Mouse (Mus musculus): ENCODE data around the gene Zfp423. TPM values are rescaled to one million over a fixed set of nuclear protein-coding genes. Genes with fewer than 3 reads are reported as not detected.
A peak's percentile ranks its signal among the peaks of the same experiment; 100 is the strongest.

Zfp423 gene
- total RNA-seq (2014; rRNA removed; ENCODE audit: low replicate concordance) (5.0 and 7.9 TPM in 2 replicates), polyA plus RNA-seq (2015; fragmentation: Nextera tagmentation; extraction: Ambion mirVana) (1.9 TPM in 2 replicates)

- H3K27me3 ChIP-seq (ENCODE audit: control insufficient read depth, insufficient read depth, low read length) = peaks cover 75% of the 10 kb centered on the region
- no peak for DNase-seq (ENCODE audit: low spot score)
- TF ChIP-seq EP300 (IDR thresholded peaks at IDR 0.05; ENCODE audit: low read depth) (no peak), CTCF (IDR thresholded peaks at IDR 0.05; ENCODE audit: low read depth) (no peak)
These were observed at the start of gene Zfp423 for GRCm38 (mm10) chr8:87959320-87959920. Zfp423 (minus strand) TSS chr8:87959595.

GRCm38 (mm10) chr8:88006811-88007210 is 47.4 kb upstream of the Zfp423 start:
- Histone ChIP-seq H3K36me3 (replicated peaks; ENCODE audit: control insufficient read depth, insufficient read depth, low read length) (no peaks in the 10 kb centered on the region), H3K27me3 (ENCODE audit: control insufficient read depth, insufficient read depth, low read length) (no peaks in the 10 kb centered on the region), H3K27ac (ENCODE audit: low read depth) (no peak overlapping the region), H3K9me3 (replicated peaks; ENCODE audit: control insufficient read depth, low read length) (no peaks in the 10 kb centered on the region), H3K4me3 (ENCODE audit: low read depth, low read length) (no peak overlapping the region), H3K4me2 (ENCODE audit: low read depth, low read length) (no peak overlapping the region), H3K4me1 (ENCODE audit: control insufficient read depth, insufficient read depth) (no peaks in the 10 kb centered on the region), H3K9ac (replicated peaks; ENCODE audit: low read depth, low read length) (no peak overlapping the region)
- WGBS = 54% methylated on average over 5 of the region's 5 CpGs
- no peak for DNase-seq (ENCODE audit: low spot score)
- no peak for TF ChIP-seq EP300 (IDR thresholded peaks at IDR 0.05; ENCODE audit: low read depth)
- no peak for ATAC-seq (ENCODE audit: insufficient read depth, low read depth)

More at GRCm38 (mm10) chr8:87959320-87959920, at the start of gene Zfp423:
- H3K4me2 ChIP-seq (ENCODE audit: low read depth, low read length) = peak within 1 kb of the TSS; percentile 99
- peak within 1 kb of the TSS; percentile 93 for H3K27ac ChIP-seq (ENCODE audit: low read depth)
- peaks cover 20% of the 10 kb centered on the region for H3K4me1 ChIP-seq (ENCODE audit: control insufficient read depth, insufficient read depth)
- H3K9ac ChIP-seq (replicated peaks; ENCODE audit: low read depth, low read length) = peak within 1 kb of the TSS; percentile 85
- peak within 1 kb of the TSS; percentile 72 for H3K4me3 ChIP-seq (ENCODE audit: low read depth, low read length)
- no peaks in the 10 kb centered on the region for H3K36me3 ChIP-seq (replicated peaks; ENCODE audit: control insufficient read depth, insufficient read depth, low read length)
- ATAC-seq (ENCODE audit: insufficient read depth, low read depth) = peak; percentile 5; the same call in 1 of the 2 replicates
- under 1% methylated on average over 38 of the region's 48 CpGs for WGBS
- no peaks in the 10 kb centered on the region for H3K9me3 ChIP-seq (replicated peaks; ENCODE audit: control insufficient read depth, low read length)

- Histone ChIP-seq H3K9ac (replicated peaks; ENCODE audit: low read depth, low read length) (no peak overlapping the region), H3K27ac (ENCODE audit: low read depth) (no peak overlapping the region), H3K27me3 (ENCODE audit: control insufficient read depth, insufficient read depth, low read length) (0 out of 2 replicates have a peak, but pooled peaks cover 4% of the 10 kb centered on the region), H3K4me2 (ENCODE audit: low read depth, low read length) (no peak overlapping the region), H3K4me3 (ENCODE audit: low read depth, low read length) (no peak overlapping the region), H3K4me1 (ENCODE audit: control insufficient read depth, insufficient read depth) (no peaks in the 10 kb centered on the region), H3K36me3 (replicated peaks; ENCODE audit: control insufficient read depth, insufficient read depth, low read length) (no peaks in the 10 kb centered on the region), H3K9me3 (replicated peaks; ENCODE audit: control insufficient read depth, low read length) (no peaks in the 10 kb centered on the region)
- no peak for ATAC-seq (ENCODE audit: insufficient read depth, low read depth)
- WGBS = 4% methylated on average over 5 of the region's 5 CpGs
- DNase-seq (ENCODE audit: low spot score) = no peak
- TF ChIP-seq EP300 (IDR thresholded peaks at IDR 0.05; ENCODE audit: low read depth) (no peak), CTCF (IDR thresholded peaks at IDR 0.05; ENCODE audit: low read depth) (no peak)
These were observed 25.4 kb upstream of the Zfp423 start for GRCm38 (mm10) chr8:87984778-87985177.

GRCm38 (mm10) chr8:87984032-87984431 is 24.6 kb upstream of the Zfp423 start:
- no peak for ATAC-seq (ENCODE audit: insufficient read depth, low read depth)
- Histone ChIP-seq H3K27me3 (ENCODE audit: control insufficient read depth, insufficient read depth, low read length) (0 out of 2 replicates have a peak, but pooled peaks cover 4% of the 10 kb centered on the region), H3K9me3 (replicated peaks; ENCODE audit: control insufficient read depth, low read length) (no peaks in the 10 kb centered on the region), H3K4me2 (ENCODE audit: low read depth, low read length) (no peak overlapping the region), H3K9ac (replicated peaks; ENCODE audit: low read depth, low read length) (no peak overlapping the region), H3K4me1 (ENCODE audit: control insufficient read depth, insufficient read depth) (no peaks in the 10 kb centered on the region), H3K36me3 (replicated peaks; ENCODE audit: control insufficient read depth, insufficient read depth, low read length) (no peaks in the 10 kb centered on the region), H3K27ac (ENCODE audit: low read depth) (no peak overlapping the region), H3K4me3 (ENCODE audit: low read depth, low read length) (no peak overlapping the region)
- WGBS = 19% methylated on average over 8 of the region's 8 CpGs
- TF ChIP-seq CTCF (IDR thresholded peaks at IDR 0.05; ENCODE audit: low read depth) (no peak), EP300 (IDR thresholded peaks at IDR 0.05; ENCODE audit: low read depth) (no peak)
- no peak for DNase-seq (ENCODE audit: low spot score)

GRCm38 (mm10) chr8:87982936-87983335 is 23.5 kb upstream of the Zfp423 start:
- ATAC-seq (ENCODE audit: insufficient read depth, low read depth) (no peak), DNase-seq (ENCODE audit: low spot score) (no peak)
- H3K27me3 ChIP-seq (ENCODE audit: control insufficient read depth, insufficient read depth, low read length) = 0 out of 2 replicates have a peak, but pooled peaks cover 4% of the 10 kb centered on the region
- H3K4me3 ChIP-seq (ENCODE audit: low read depth, low read length) = no peak overlapping the region
- WGBS = 87% methylated on average over 4 of the region's 4 CpGs
- no peaks in the 10 kb centered on the region for H3K9me3 ChIP-seq (replicated peaks; ENCODE audit: control insufficient read depth, low read length)
- no peaks in the 10 kb centered on the region for H3K36me3 ChIP-seq (replicated peaks; ENCODE audit: control insufficient read depth, insufficient read depth, low read length)
- no peaks in the 10 kb centered on the region for H3K4me1 ChIP-seq (ENCODE audit: control insufficient read depth, insufficient read depth)
- no peak overlapping the region for H3K9ac ChIP-seq (replicated peaks; ENCODE audit: low read depth, low read length)
- H3K4me2 ChIP-seq (ENCODE audit: low read depth, low read length) = no peak overlapping the region
- TF ChIP-seq EP300 (IDR thresholded peaks at IDR 0.05; ENCODE audit: low read depth) = no peak
- no peak for TF ChIP-seq CTCF (IDR thresholded peaks at IDR 0.05; ENCODE audit: low read depth)
- no peak overlapping the region for H3K27ac ChIP-seq (ENCODE audit: low read depth)

- Histone ChIP-seq H3K9me3 (replicated peaks; ENCODE audit: control insufficient read depth, low read length) (no peaks in the 10 kb centered on the region), H3K4me3 (ENCODE audit: low read depth, low read length) (no peak overlapping the region), H3K4me1 (ENCODE audit: control insufficient read depth, insufficient read depth) (0 out of 2 replicates have a peak, but pooled peaks cover 7% of the 10 kb centered on the region), H3K27ac (ENCODE audit: low read depth) (no peak overlapping the region), H3K27me3 (ENCODE audit: control insufficient read depth, insufficient read depth, low read length) (0 out of 2 replicates have a peak, but pooled peaks cover 3% of the 10 kb centered on the region), H3K9ac (replicated peaks; ENCODE audit: low read depth, low read length) (no peak overlapping the region), H3K4me2 (ENCODE audit: low read depth, low read length) (no peak overlapping the region), H3K36me3 (replicated peaks; ENCODE audit: control insufficient read depth, insufficient read depth, low read length) (no peaks in the 10 kb centered on the region)
- DNase-seq (ENCODE audit: low spot score) = no peak
- no peak for ATAC-seq (ENCODE audit: insufficient read depth, low read depth)
- TF ChIP-seq CTCF (IDR thresholded peaks at IDR 0.05; ENCODE audit: low read depth) (no peak), EP300 (IDR thresholded peaks at IDR 0.05; ENCODE audit: low read depth) (no peak)
- 47% methylated on average over 1 of the region's 1 CpGs for WGBS
These were observed 16.0 kb upstream of the Zfp423 start for GRCm38 (mm10) chr8:87975466-87975809.

Data from heart, postnatal 0 days (tissue).